Comparison of ENCODE assay signal across 17 mouse cellular contexts in genomic region chr9:117008194-117008593, GRCm38 (mm10).
DNase-seq lines count a peak whose midpoint lies in the region; ATAC-seq lines count a peak whose summit lies in the region.
"Had no signal": no experiment of that assay in that cellular context is flagged by ENCODE, and none has a peak within 500 bp of the region (broad histone marks: within the 10 kb centered on the region; RNA-seq: fewer than 3 reads in every experiment).

No protein-coding gene starts in this region.

- H3K9ac ChIP-seq in heart, embryonic 12.5 days = no peak overlapping the region
- H3K9ac ChIP-seq in kidney, embryonic 14.5 days (ENCODE audit: low read depth, low read length) = no peak overlapping the region
- H3K9ac ChIP-seq in intestine, embryonic 15.5 days = no peak overlapping the region
- H3K9ac ChIP-seq: forebrain, embryonic 13.5 days; forebrain, postnatal 0 days; hindbrain, embryonic 14.5 days had no signal

- H3K9me3 ChIP-seq in heart, embryonic 10.5 days = no peaks in the 10 kb centered on the region
- peaks cover 4% of the 10 kb centered on the region; the same call in 1 of the 2 replicates for H3K9me3 ChIP-seq in heart, embryonic 12.5 days (replicated peaks)
- no peaks in the 10 kb centered on the region for H3K9me3 ChIP-seq in kidney, embryonic 14.5 days (ENCODE audit: control insufficient read depth, low read length)
- H3K9me3 ChIP-seq in intestine, embryonic 15.5 days = no peaks in the 10 kb centered on the region
- H3K9me3 ChIP-seq: embryonic facial prominence, embryonic 10.5 days; forebrain, embryonic 13.5 days; hindbrain, embryonic 10.5 days had no signal

- DNase-seq in heart, embryonic 10.5 days (ENCODE audit: low spot score) = peak; percentile 20
- peak; percentile 43 for DNase-seq in kidney, postnatal 14 days
- no peak for DNase-seq in adipocyte (ENCODE audit: low spot score)
- no peak for DNase-seq in cerebellum, adult 11 months
- DNase-seq: adrenal gland, adult 2 months; adrenal gland, postnatal 25 days; cerebellum, adult 2 months; cerebellum, postnatal 10 days; forebrain, postnatal 0 days; gastrocnemius, postnatal 14 days had no signal

- ATAC-seq in heart, embryonic 12.5 days (ENCODE audit: insufficient number of reproducible peaks, low FRiP score) = no peak
- ATAC-seq in kidney, embryonic 14.5 days (ENCODE audit: low FRiP score, low TSS enrichment) = no peak
- ATAC-seq in intestine, embryonic 15.5 days = 0 out of 2 replicates have a peak, but pooled peaks have one; percentile 45
- ATAC-seq: forebrain, embryonic 13.5 days; forebrain, postnatal 0 days had no signal

- H3K36me3 ChIP-seq in heart, embryonic 10.5 days = no peaks in the 10 kb centered on the region
- peaks cover 3% of the 10 kb centered on the region; the same call in 1 of the 2 replicates for H3K36me3 ChIP-seq in heart, embryonic 12.5 days
- no peaks in the 10 kb centered on the region for H3K36me3 ChIP-seq in kidney, embryonic 14.5 days (ENCODE audit: control insufficient read depth, insufficient read depth, low read length)
- H3K36me3 ChIP-seq in intestine, embryonic 15.5 days = no peaks in the 10 kb centered on the region
- H3K36me3 ChIP-seq: embryonic facial prominence, embryonic 10.5 days; hindbrain, embryonic 10.5 days had no signal

- H3K27me3 ChIP-seq in heart, embryonic 10.5 days (ENCODE audit: insufficient read depth, poor library complexity, severe bottlenecking) = no peaks in the 10 kb centered on the region
- no peaks in the 10 kb centered on the region for H3K27me3 ChIP-seq in heart, embryonic 12.5 days (replicated peaks)
- no peaks in the 10 kb centered on the region for H3K27me3 ChIP-seq in kidney, embryonic 14.5 days (ENCODE audit: control insufficient read depth, insufficient read depth, low read length)
- no peaks in the 10 kb centered on the region for H3K27me3 ChIP-seq in intestine, embryonic 15.5 days (replicated peaks)
- H3K27me3 ChIP-seq: forebrain, embryonic 13.5 days had no signal

- H3K4me2 ChIP-seq in heart, embryonic 12.5 days = no peak overlapping the region
- H3K4me2 ChIP-seq in kidney, embryonic 14.5 days (replicated peaks; ENCODE audit: low read depth, low read length) = no peak overlapping the region
- no peak overlapping the region for H3K4me2 ChIP-seq in intestine, embryonic 15.5 days (replicated peaks)
- H3K4me2 ChIP-seq: forebrain, embryonic 13.5 days; hindbrain, embryonic 14.5 days had no signal

- H3K4me1 ChIP-seq in heart, embryonic 10.5 days = no peaks in the 10 kb centered on the region
- no peaks in the 10 kb centered on the region for H3K4me1 ChIP-seq in heart, embryonic 12.5 days (replicated peaks)
- no peaks in the 10 kb centered on the region for H3K4me1 ChIP-seq in kidney, embryonic 14.5 days (ENCODE audit: control insufficient read depth, insufficient read depth, low read length)
- no peaks in the 10 kb centered on the region for H3K4me1 ChIP-seq in intestine, embryonic 15.5 days (replicated peaks)
- H3K4me1 ChIP-seq: embryonic facial prominence, embryonic 10.5 days; forebrain, embryonic 13.5 days; hindbrain, embryonic 10.5 days had no signal

- no peak overlapping the region for H3K4me3 ChIP-seq in heart, embryonic 10.5 days
- no peak overlapping the region for H3K4me3 ChIP-seq in heart, embryonic 12.5 days
- H3K4me3 ChIP-seq in kidney, embryonic 14.5 days (ENCODE audit: low read length) = no peak overlapping the region
- no peak overlapping the region for H3K4me3 ChIP-seq in intestine, embryonic 15.5 days (replicated peaks)
- H3K4me3 ChIP-seq: embryonic facial prominence, embryonic 10.5 days; forebrain, embryonic 13.5 days; hindbrain, embryonic 10.5 days had no signal

- WGBS in heart, embryonic 10.5 days = 58% methylated on average over 1 of the region's 1 CpGs
- WGBS in heart, embryonic 12.5 days = 80% methylated on average over 1 of the region's 1 CpGs
- WGBS in kidney, embryonic 14.5 days = 84% methylated on average over 1 of the region's 1 CpGs
- WGBS in intestine, embryonic 15.5 days = 48% methylated on average over 1 of the region's 1 CpGs

- no peak overlapping the region for H3K27ac ChIP-seq in heart, embryonic 10.5 days
- H3K27ac ChIP-seq in heart, embryonic 12.5 days (ENCODE audit: poor library complexity, severe bottlenecking) = no peak overlapping the region
- no peak overlapping the region for H3K27ac ChIP-seq in kidney, embryonic 14.5 days (ENCODE audit: low read depth, low read length)
- no peak overlapping the region for H3K27ac ChIP-seq in intestine, embryonic 15.5 days
- H3K27ac ChIP-seq: embryonic facial prominence, embryonic 10.5 days; forebrain, embryonic 13.5 days; hindbrain, embryonic 10.5 days; hindbrain, embryonic 14.5 days had no signal

Comparison
In these comparisons a context has a peak if more than half of its experiments do, and no peak if none do; other contexts are left out.
1. DNase-seq: peak in heart, embryonic 10.5 days (single experiment) and kidney, postnatal 14 days (single experiment); none in adipocyte (single experiment) and cerebellum, adult 11 months (single experiment).